Mouse (Mus musculus): ENCODE measurements at regions not wholly inside any gene's neighbourhood (a gene's known extent, or its start where the extent isn't known, plus 50 kb on each side); places are given as distances from the start of the nearest gene placed in this dataset.

DNA sequence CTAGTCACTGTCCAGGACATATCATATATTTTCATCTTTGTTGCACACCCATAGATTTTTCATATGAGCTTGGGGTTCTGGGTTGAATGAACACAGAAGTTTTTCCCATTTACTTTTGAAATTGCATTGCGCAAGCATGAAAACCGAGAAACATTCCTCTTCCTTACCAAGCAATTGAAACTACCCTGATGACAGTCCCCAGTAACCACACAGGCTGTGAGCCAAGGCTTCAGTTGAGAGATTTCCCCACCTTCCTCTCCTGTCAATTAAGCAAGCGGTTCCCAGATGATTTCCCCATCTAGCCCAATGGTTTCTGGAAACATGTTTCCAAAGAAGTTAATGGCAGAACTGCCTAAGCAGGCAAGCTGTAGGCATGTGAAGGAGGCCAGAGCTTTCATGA is 81.8 kb upstream of the Inhba start:
- no peak for DNase-seq (ENCODE audit: low spot score)

DNA sequence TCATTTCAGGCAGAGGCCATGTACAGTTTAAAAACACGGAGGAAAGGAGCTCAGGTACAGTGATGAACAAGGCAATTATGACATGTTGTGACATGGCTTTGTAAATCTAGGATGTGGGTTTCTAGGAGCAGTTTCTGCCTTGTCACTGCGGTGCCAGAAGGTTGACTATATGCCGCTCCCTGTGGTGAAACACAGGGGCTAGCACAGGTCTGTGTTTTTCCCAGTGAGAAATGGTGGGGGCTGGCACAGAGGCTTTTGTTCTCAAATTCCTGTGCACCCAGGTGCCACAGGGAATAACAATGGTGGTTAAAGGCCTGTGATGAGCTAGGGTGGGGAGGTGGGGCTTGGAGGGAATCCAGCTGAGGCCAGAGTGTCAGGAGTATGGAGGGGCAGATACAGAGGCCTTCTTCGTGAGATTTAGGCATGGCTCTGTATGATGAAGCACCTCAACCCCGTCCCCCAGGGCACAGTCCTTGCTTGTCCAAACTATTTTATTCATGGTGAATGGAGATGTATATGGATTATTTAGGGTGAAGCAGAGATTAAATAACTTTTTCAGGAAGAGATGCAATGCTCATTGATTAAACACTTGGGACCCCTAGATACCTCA is 80.0 kb upstream of the Inhba start:
- DNase-seq (ENCODE audit: low spot score): no peak

- DNase-seq (ENCODE audit: low spot score): no peak
These were observed 76.0 kb upstream of the Inhba start for GRCm38 (mm10) chr13:15935689-15936088.

DNA sequence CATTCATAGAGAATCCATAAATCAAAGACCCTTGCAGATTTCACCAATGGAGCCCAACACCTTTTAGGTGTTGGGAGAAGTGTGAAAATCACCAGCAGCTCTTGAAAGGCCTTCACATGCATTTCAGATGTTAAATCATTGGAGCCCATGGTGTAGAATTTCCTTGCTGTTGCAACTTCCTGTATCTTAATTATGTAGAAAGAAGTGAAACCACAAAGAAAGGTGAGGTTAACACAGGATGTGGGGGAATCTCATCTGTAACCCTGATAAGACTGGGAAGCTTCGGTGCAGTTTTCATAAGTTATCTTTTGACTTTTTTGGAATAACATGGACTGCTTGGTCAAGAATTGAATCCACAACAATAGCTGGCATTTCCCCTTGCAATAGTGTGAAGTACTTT is 75.5 kb upstream of the Inhba start:
- no peak for DNase-seq (ENCODE audit: low spot score)

GRCm38 (mm10) chr13:15950143-15950542 is 61.5 kb upstream of the Inhba start:
- DNase-seq (ENCODE audit: low spot score): no peak

DNA sequence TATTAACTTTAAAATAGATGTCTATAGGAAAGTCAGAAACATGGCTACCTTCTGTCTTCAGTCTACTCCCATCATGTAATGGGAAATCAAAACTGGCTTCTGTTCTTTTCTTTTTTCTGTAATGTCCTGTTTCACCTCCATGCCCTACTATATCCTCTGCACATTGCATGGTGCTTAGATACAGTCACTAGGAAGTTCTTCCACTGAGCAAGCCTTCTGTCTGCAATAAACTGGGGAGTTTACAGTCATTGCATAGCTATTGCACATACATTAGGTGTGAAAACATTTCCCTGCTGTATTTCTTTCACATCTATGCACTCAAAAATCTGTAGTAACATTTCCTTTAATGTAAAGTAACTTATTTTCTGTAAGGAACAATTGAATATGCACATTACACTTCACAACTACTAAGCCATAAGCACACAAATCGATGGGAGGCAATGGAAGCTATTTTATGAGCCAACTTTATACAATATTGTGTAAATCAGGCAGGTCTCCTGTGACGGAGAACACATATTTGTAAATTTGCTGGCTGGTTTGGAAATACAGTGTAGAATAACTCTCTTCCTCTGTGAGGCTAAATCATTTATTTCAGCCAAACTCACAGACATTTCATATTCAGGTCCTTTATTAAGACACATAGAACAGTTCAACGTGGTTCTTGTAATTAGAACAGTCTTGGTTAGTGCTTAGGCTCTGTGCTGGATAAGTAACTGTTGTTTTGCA is 60.6 kb upstream of the Inhba start:
- DNase-seq (ENCODE audit: low spot score): no peak
